Mouse (Mus musculus) T-helper 2 cell (primary cell): ENCODE results near the gene Pik3r5.

ENCODE experiments used
- in situ Hi-C: fragments of 300-600 bp; cut with MboI, MseI; formaldehyde crosslinking; loops from one replicate; pipeline ENCODE4 v1.15.1; 2025; ENCODE audit warnings: high pct_unique_total_duplicates

Pik3r5 gene

GRCm38 (mm10) chr11:68446547-68446946 lies 14.6 kb downstream of the Pik3r5 start:
- in situ Hi-C loops, result no loop called here

- in situ Hi-C loops, result no loop called here
Observed at GRCm38 (mm10) chr11:68447242-68447641, 15.3 kb downstream of the Pik3r5 start.

GRCm38 (mm10) chr11:68448356-68448755 lies 16.4 kb downstream of the Pik3r5 start:
- in situ Hi-C loops, result no loop called here

GRCm38 (mm10) chr11:68451282-68451735 lies 19.4 kb downstream of the Pik3r5 start:
- in situ Hi-C loops, result no loop called here

- in situ Hi-C loops, result no loop called here
Observed at GRCm38 (mm10) chr11:68451747-68452405, 20.0 kb downstream of the Pik3r5 start.

- in situ Hi-C loops, result no loop called here
Observed at GRCm38 (mm10) chr11:68452740-68453139, 20.8 kb downstream of the Pik3r5 start.

GRCm38 (mm10) chr11:68453301-68453700 lies 21.4 kb downstream of the Pik3r5 start:
- in situ Hi-C loops, result no loop called here

- in situ Hi-C loops, result no loop called here
Observed at GRCm38 (mm10) chr11:68458086-68458485, 26.2 kb downstream of the Pik3r5 start.

- in situ Hi-C loops, result no loop called here
Observed at GRCm38 (mm10) chr11:68459021-68459420, 27.1 kb downstream of the Pik3r5 start.

- in situ Hi-C loops, result no loop called here
Observed at GRCm38 (mm10) chr11:68459486-68459885, 27.6 kb downstream of the Pik3r5 start.

- in situ Hi-C loops, result no loop called here
Observed at GRCm38 (mm10) chr11:68462716-68463115, 30.8 kb downstream of the Pik3r5 start.

GRCm38 (mm10) chr11:68464260-68464659 lies 32.3 kb downstream of the Pik3r5 start:
- in situ Hi-C loops, result no loop called here

- in situ Hi-C loops, result no loop called here
Observed at GRCm38 (mm10) chr11:68465090-68465489, 33.2 kb downstream of the Pik3r5 start.

GRCm38 (mm10) chr11:68467441-68467840 lies 35.5 kb downstream of the Pik3r5 start:
- in situ Hi-C loops, result no loop called here

- in situ Hi-C loops, result no loop called here
Observed at GRCm38 (mm10) chr11:68467962-68468612, 36.2 kb downstream of the Pik3r5 start.

GRCm38 (mm10) chr11:68468886-68469285 lies 37.0 kb downstream of the Pik3r5 start:
- in situ Hi-C loops, result no loop called here

- in situ Hi-C loops, result loop anchor here (5.0 kb wide), 1 partner anchor 40 kb away; the partner anchor contains the start of gene Pik3r5
Observed at GRCm38 (mm10) chr11:68472162-68472849, 40.4 kb downstream of the Pik3r5 start.

GRCm38 (mm10) chr11:68474600-68474999 lies 42.7 kb downstream of the Pik3r5 start:
- in situ Hi-C loops, result loop anchor here (5.0 kb wide), 1 partner anchor 42 kb away; the partner anchor contains the start of gene Pik3r5

GRCm38 (mm10) chr11:68475676-68476075 lies 43.8 kb downstream of the Pik3r5 start:
- in situ Hi-C loops, result no loop called here

- in situ Hi-C loops, result no loop called here
Observed at GRCm38 (mm10) chr11:68477661-68478060, 45.7 kb downstream of the Pik3r5 start.

- in situ Hi-C loops, result no loop called here
Observed at GRCm38 (mm10) chr11:68478574-68478981, 46.7 kb downstream of the Pik3r5 start.

- in situ Hi-C loops, result loop anchor here (5.0 kb wide), 1 partner anchor 77 kb away; the partner anchor contains the start of gene Mfsd6l
Observed at GRCm38 (mm10) chr11:68480660-68481059, 48.7 kb downstream of the Pik3r5 start.
